Mouse (Mus musculus) cerebellum, postnatal 10 days (tissue): ENCODE data around the gene Akap13.
A peak's percentile ranks its signal among the peaks of the same experiment; 100 is the strongest.
"Not testable (repeated sequence)": the region's sequence is repeated elsewhere in the genome, so short reads cannot be mapped to it uniquely, and the experiment has no call there.

Experiments
- DNase-seq, 2 experiments: peaks; one replicate each; pipeline ENCODE4 v3.0.0; 2021; ENCODE audit warnings: mixed read lengths in 2 of 2

Gene Akap13

DNA sequence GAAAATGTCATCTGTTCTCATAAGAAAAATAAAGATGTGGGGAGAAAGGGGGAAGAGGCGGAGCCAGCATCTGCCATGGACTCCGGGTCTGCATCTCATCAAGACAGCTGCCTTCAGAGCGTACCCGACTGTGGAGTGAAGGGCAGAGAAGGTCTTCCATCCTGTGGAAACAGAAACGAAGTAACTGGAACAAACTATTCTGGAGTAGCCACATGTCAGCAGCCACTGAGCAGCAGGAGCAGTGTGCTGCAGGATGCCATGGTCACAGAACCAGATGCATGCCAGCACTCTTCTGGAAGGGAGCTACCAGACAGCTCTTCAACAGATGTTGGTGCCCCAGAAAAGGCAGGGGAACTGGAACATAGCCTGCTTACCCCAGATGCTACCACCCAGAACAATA is 153.4 kb downstream of the Akap13 start:
- no peak for DNase-seq

DNA sequence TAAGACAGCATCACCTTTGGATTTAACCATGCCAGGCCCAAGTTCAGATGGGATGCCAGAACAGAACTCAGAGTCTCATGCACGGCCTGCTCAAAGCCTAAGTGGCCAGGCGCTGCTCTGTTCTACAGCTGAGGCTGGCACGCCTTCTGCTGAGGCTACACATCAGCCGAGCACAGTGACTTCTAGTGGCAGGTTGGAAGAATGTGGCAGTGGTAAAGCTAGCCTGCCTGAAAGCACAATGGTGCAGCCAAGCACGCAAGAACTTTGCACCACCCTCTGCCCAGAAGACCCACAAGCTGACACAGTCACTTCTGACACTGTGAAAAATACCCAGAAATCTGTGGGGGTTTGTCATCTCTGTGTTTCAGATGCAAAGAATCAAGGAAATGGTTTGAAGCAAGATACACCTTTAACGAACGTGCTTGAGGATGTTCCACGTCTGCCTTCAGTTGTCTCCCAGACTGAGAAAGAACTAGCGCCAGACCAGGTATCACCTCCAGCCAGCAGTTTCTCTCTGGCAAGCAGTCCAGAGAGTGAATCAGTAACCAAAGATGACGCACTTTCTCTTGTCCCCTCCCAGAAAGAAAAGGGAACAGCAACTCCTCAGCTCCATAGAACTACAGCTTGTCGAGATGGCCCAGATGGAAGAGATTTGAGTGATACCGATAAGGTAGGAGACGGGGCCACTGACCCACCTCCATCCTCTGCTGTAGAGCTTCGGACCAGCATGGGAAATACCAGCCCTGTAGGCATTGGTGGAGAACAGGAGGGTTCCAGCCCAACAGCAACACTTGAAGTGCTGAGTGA is 154.3 kb downstream of the Akap13 start:
- peak; percentile 8 to 10 for DNase-seq

DNA sequence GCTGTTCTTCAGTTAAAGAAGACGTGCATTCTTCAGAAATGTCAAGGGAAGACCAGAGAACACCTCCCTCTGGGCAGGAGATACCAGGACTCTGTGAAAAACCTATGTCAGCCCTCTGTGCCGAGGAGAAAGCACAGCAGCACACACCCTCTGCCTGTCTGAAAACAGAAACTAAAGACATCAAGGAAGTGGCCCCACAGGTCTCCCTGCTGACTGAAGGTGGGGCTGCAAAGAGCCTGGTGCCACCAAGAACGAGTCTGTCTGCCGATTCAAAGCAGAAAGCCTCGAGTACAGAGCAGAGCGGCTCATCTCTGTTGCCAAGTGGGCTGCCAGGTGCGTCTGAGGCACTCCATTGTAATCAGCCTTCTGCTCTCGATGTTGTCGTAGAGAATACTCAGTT is 155.1 kb downstream of the Akap13 start:
- no peak for DNase-seq

DNA sequence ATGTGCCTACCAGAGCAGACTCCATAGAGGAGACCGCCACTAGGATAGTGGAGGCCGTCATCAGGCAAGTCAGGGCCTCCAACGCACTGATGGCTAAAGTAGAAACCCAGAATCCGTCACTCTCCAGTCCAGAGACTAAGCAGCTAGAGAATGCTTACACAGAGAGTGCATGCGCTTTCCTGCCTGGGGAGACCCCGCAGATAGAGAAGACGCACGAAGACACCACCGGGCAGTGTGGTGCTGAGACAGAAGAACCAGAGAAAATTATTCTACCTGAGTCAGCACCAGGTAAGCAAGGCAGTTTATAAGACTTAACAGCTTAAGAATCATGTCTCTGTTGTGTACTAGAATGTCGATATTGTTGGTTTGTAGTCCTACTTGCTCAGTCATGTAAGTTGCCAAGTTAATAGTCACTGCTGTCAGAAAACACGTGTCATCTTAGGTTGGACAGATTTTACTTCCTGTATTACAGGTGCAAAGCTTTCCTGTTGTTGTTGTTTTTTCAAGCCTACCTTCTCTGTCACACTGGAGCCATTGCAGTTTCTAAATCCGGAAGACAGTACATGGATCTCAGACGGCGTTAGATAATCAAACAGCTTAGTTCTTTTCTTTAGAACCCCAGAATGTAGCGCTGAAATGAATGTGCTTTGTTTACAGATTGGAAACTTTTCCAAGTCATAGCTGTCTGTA is 156.1 kb downstream of the Akap13 start:
- no peak for DNase-seq

DNA sequence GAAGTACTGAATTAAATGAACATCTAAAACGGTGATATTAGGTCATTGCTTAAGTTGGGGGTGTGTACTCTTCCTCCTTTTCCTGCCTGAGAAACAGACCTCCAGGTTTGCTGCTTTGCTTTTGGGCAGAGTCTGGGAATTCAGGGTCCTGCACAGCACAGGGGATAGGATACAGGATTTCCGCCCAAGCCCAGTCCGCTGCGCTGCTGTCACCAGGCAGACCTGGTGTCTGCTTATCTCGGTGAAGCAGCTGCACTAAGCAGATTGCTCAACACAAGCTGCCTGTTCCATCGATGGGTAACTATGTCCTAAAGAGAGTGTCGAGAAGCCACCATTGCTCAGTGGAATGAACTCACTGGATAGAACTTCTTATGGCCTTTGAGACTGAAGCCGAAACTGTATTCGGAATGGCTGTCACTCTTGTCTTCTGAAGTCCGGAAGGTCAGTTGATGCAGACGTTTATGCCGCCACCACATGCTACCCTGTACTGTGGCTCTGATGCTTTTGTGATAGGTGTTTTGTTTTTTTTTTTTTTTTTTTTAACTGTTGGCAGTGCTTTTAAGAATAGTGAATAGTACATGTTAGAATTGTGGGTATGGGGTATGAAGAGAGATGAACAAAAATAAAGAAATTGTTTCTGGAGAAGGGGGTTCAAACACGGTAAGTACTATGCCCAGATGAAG is 156.8 kb downstream of the Akap13 start:
- DNase-seq, result no peak

DNA sequence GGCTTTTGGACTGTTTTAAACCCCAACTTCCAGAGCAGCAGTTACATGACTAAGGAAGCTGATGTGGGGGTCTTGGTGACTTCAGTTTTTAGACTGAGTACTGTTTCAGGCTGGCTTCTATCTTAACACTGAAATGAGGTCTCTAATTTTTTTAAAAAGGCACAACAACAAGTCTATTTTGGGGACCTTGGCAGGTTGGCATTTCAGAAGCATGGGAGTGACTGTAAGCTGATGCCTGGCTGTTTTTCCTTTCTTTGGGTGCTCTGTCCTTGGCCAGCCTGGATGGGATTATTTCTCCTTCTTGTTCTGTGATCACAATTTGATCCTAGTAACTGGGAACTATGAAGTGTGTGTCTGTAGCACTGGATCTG is 157.3 kb downstream of the Akap13 start:
- no peak for DNase-seq

DNA sequence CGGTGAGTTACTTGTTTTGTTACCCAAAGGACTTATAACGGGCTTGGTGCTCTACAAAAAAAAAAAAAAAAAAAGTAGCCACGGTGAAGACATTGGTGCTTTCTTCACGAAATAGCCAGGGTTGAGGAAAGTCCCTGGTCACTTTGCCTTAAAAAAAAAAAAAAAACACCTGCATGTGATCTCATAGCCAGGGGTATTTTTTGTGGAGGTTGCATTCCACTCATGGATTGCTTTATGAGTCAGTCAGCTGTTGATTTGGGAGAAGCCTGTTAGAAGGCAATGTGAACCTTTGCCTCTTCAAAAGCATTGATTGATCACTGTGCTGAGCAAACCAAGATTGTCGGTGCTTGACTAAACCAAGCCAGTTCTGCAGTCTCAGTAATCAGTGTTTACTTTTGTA is 157.9 kb downstream of the Akap13 start:
- DNase-seq, result no peak

DNA sequence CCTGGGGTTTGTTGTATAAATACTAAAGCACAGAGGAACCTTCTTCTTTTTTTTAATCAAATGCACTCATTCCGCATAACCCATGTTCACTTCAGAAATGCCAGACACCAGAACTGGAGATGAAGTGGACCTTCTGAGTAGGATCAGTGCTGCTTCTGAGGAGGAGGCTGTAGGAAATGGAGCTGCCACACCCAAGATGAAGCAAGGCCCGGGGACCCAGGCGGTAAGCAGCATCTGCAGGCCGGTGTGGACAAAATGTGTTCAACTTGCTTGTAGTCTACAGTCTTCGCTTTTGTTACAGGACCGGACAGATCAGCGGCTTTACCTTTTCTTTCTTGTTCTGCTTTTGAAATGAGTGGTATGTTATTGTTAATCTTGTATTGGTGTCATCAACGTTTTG is 159.5 kb downstream of the Akap13 start:
- DNase-seq, result no peak

DNA sequence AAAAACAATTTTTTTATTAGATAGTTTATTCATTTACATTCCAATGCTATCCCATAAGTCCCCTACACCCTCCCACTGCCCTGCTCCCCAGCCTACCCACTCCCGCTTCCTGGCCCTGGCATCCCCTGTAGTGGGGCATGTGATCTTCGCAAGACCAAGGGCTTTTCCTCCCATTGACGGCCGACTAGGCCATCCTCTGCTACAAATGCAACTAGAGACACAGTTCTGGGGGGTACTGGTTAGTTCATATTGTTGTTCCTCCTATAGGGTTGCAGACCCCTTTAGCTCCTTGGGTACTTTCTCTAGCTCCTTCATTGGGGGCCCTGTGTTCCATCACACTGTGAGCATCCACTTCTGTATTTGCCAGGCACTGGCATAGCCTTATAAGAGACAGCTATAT is 161.9 kb downstream of the Akap13 start:
- not testable (repeated sequence) for DNase-seq

DNA sequence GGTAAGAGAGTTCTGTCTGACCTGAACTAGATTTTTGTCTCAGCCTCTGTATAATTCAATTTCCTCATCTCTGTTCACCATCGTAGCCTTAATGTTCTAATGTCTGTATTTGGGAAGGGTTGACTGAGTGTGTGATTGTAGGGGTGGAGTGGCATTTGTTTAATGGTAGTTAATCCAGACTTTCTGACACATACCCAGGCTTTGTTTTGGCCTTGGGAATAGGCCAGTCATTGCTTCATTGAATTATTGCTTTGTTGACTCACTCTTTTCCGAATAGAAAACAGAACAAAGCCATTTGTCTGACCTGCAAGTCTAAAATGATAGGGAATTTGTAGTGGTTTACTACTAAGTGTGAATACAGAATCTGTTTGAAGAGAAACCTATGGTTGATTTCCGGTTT is 163.4 kb downstream of the Akap13 start:
- DNase-seq, result no peak

DNA sequence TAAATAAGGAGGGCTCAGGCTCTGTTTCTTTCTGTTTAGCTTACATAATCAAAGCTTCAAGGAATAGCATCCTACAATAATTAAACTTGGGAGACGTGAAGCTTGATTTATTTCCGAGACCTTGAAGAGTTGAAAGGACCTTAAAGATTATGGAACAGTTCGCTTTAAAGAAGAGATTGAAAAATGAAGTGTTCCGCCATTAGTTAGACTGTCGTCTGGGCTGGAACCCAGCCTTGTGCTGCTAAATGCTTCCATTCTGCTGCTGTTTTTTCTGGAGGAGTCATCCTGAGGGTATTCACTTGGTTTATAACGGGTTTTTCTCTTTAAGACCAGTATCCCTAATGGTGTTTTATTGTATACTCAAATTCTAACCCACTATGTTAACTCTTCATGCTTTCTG is 164.5 kb downstream of the Akap13 start:
- DNase-seq, result no peak

DNA sequence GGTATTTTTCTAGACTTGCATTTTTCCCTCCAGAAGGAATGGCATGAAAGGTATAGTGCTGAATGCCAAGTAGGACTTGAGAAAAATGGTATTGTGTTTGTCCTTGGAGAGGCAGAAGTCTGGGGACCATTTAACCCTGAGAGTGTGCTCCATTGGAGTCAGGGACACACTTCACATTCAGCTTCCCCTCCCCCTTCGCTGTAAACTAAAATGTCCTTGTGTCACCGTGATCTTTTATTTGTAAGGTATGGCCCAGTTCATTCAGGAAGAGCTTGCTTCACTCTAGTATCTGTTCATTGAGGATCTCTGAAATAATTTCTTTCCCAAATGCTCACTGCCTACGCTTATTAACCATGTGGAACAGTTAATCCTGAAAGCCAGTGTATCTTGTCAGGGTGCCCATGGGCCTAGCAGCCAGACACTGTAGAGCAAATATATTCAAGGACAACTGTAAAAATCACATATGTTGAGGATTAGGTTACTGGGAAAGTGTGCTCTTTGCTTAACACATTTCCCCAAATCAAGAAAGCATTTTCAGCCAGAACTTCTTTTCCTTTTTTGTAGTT is 165.1 kb downstream of the Akap13 start:
- DNase-seq, result no peak

DNA sequence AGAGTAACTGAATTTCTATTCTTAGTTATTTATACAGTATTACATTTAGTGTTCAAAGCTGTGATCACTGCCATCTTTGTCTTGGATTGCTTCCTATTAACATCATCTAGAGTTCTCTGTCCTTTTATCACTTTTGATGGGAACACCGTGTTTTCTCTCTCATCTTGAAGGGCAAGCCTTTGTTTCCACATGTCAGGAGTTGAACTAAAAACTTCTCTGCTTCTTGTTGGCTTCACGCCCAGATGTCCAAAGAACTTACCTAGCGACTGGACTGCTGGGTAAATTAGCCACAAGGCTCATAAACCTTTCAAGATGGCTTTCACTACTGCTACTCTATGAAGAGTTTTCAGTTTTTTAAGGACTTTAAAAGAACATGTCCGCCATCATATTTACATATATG is 165.6 kb downstream of the Akap13 start:
- no peak for DNase-seq

DNA sequence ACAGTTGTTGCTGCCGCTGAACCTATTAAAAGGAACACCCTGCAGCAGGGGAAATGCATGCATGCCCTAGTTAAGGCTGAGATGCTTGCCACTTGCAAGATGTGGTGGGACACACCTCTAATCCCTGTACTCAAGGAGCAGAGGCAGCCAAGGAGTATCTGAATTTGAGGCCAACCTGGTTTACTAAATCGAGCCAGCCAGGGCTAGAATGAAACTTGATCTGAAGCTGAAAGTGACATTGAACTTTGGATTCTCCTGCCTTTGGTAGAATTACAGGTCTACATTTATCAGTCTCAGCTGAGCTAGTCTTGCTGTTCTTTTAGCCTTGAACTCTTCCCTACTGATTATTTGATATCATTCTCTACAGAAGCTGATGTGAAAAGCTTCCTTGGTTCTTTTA is 172.5 kb downstream of the Akap13 start:
- DNase-seq, result no peak

DNA sequence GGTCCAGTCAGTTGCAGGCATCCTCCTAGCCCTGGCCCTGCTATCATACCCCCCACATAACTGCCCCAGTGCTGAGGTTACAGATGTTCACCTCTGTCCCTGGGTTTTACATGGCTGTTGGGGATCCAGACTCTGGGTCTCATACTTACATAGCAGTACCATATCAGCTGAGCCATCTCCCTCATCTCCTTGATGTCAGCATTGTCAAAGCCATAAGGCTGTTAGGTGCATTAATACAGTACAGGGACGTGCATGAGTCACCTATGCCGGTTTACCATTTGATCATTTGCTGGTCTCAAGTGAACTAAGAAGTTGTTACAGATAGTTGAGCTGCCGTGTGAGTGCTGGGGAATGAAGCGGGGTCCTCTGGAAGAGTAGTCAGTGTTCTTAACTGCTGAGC is 174.3 kb downstream of the Akap13 start:
- no peak for DNase-seq

DNA sequence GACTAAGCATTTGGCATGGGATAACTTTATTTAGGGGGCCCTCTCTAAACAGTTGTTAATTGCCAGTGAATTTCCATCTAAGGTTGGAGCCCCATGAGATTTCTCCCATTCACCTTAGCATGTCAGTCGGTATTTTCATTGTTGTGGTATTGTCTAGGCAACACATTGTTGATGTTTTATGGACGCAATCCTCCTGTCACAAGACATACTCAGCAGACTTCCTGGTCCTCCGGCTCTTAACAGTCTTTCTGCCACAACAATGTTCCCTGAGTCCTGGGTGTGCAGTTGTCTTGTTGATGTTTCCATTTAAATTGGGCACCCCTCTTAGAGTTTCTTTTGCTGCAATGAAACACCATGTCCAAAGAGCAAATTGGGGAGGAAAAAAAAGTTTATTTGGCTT is 177.6 kb downstream of the Akap13 start:
- DNase-seq, result no peak

DNA sequence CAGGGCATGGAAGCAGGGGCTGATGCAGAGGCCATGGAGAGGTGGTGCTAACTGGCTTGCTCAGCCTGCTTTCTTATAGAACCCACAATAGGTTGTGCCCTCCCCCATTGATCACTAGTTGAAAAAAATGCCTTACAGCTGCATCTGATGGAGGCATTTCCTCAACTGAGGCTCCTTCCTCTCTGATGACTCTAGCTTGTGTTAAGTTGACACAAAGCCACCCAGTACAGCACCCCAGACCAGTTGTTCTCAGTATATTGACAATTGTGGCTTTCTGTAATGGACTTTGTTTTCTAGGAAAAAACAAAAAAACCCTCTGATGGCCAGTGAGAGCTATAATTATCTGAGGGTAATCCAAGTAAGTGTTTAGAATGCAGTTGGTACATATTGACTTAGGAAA is 178.1 kb downstream of the Akap13 start:
- no peak for DNase-seq

DNA sequence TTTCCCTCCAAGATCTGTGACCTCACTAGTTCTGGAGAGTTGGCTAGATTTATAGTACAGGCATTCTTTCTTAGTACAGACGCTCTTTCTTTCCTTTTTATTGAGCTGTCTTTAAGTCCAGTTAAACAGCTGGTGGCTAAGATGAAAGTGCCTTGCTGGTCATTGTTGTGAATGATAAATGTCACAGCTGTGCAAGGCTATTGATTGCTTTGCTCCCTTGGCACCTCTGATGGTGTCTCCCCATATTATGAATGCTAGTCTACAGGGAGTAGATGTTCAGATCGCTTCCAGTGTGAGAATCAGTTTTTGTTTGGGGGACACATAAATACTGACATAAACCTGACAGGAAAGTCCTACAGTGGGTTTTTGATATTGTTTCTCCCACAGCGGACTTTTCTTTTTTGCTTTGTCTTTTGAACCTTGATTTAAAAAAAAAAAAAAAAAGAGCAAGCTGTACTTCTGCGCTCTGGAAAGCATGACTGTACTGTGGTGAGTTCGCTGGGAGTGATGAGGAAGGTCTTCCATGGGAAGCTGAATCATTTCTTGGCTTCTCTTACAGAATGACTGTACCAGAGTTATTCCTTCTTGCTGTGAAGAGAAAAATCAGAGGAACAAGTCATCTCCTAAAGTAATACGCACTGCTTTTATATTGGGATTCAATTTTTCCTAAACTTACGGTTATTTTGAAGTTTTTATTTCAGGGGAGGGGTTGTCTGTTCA is 178.6 kb downstream of the Akap13 start:
- no peak for DNase-seq

DNA sequence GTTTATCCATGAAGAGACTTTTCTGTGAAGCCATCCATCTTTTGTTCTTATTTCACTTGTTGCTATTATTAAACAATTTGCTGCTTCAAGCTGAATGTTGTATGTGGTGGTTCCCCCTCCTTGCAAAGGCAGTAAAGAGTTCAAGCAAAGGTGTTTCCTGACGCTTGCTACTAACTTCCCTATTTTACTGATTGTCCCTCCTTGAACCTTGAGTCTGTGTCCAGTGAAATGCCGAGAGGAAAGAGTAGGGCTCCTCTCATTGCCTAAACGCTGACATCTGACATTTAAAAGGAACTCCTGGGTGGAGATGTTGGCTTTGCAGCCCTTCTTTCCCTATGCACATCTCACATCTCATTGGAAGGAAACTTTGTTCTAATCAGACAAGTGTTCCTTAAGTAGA is 183.4 kb downstream of the Akap13 start:
- DNase-seq, result no peak

DNA sequence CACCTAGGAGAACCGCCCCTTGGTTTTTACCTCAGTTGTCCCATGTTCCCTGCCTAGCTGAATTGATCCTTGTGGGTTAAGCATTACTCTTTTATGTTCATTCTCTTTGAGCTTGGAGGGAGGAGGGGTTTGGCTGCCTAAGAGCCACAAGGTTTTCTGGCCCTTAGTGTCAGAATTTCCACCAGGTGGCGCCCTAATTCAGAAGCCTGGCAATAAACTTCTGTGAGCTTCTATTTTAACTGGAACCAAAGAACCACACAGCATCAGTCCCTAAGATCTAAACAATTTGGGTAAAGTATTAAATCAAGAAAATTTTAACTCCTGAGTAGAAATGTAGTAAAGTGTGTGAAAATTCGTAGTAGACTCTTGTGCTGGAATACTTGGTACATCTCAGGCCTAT is 184.2 kb downstream of the Akap13 start:
- DNase-seq, result peak; percentile 80 to 83

DNA sequence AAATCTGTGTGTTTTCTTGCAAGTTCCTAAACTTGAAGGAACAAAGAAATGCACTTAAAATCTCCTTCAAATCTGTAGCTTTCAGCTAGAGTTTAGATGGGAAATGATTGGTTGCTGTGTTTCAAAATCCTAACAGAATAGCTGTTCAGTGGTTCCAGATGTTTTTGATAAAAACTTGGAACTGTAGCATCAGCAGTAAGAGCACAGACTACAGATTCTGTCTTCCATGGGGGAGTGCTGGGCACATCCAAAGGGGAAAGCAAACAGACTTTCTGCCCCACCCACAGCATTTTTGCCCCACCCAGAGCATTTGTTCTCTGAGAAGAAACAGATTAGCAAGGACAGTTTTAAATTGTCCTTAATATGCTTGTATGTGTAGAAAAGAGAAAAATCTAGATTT is 184.7 kb downstream of the Akap13 start:
- DNase-seq, result no peak

DNA sequence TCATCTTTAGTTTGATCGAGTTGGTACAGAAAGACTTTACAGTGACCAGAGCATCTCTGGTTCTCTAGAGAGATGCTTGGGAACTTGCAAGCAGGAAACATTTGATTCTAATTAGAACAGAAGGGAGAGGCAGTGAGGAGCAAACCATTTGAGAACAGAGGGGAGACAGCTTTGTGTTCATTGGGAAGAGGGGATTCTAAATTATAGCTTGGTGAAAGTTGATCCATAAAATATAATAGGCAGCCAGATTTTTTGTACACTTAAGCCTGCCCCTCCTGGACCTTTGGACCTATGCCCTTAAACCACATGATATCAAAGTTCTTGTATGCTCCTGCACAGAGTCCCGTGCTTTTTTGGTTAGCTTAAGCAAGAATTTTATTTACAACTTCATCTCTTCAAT is 185.3 kb downstream of the Akap13 start:
- DNase-seq, result no peak
